Mouse (Mus musculus) stomach, embryonic 16.5 days (tissue): Measurements from ENCODE around the gene Rae1. TPM values are rescaled to one million over a fixed set of nuclear protein-coding genes. Genes with fewer than 3 reads are reported as not detected.
A peak's percentile ranks its signal among the peaks of the same experiment; 100 is the strongest.

Experiments used
- ATAC-seq: fragments of 200-750 bp; cut with Nextera tagmentation; 2 replicates; pipeline ENCODE4 v1.8.0; 2017; ENCODE audit warnings: moderate number of reproducible peaks, moderate TSS enrichment; ENCODE audit not compliant: insufficient read depth, low FRiP score
- H3K27ac ChIP-seq: fragments of 300-500 bp; sonication (generic); 2 replicates; pipeline ENCODE4 v1.5.1; 2014; ENCODE audit warnings: low read length
- H3K27me3 ChIP-seq: fragments of 300-500 bp; sonication (generic); 2 replicates; pipeline ENCODE4 v1.6.1; 2014; ENCODE audit warnings: low read length, control low read depth, mixed read lengths; ENCODE audit not compliant: control insufficient read depth, insufficient read depth
- H3K36me3 ChIP-seq: fragments of 300-500 bp; sonication (generic); 2 replicates; pipeline ENCODE4 v1.6.1; 2014; ENCODE audit warnings: low read length; ENCODE audit not compliant: control insufficient read depth, insufficient read depth
- H3K4me1 ChIP-seq: fragments of 300-500 bp; sonication (generic); 2 replicates; pipeline ENCODE4 v1.6.1; 2014; ENCODE audit warnings: low read length, control low read depth, mixed read lengths; ENCODE audit not compliant: control insufficient read depth, insufficient read depth
- H3K4me2 ChIP-seq: fragments of 300-500 bp; sonication (generic); 2 replicates; pipeline ENCODE4 v1.6.1; 2014; ENCODE audit warnings: low read depth, low read length, mixed read lengths
- H3K4me3 ChIP-seq: fragments of 300-500 bp; sonication (generic); replicated peaks from 2 replicates; pipeline ENCODE4 v1.5.1; 2014; ENCODE audit warnings: mild to moderate bottlenecking, low read length
- H3K9ac ChIP-seq: fragments of 300-500 bp; sonication (generic); 2 replicates; pipeline ENCODE4 v1.6.1; 2014; ENCODE audit warnings: low read length
- H3K9me3 ChIP-seq: fragments of 300-500 bp; sonication (generic); replicated peaks from 2 replicates; pipeline ENCODE4 v1.6.1; 2016; ENCODE audit warnings: low read length, control low read depth; ENCODE audit not compliant: control insufficient read depth
- WGBS: fragments of 180-500 bp; shearing (Covaris S2); extraction: QIAGEN DNeasy Blood & Tissue Kit; methylation state at CpG from one replicate; pipeline ENCODE4 v1.1.7; 2014; 5-methylcytosine and 5-hydroxymethylcytosine counted together
- polyA plus RNA-seq: library from polyadenylated mRNA; unstranded; fragments of >200 nt; fragmentation: Nextera tagmentation; extraction: Ambion mirVana; gene quantifications from 2 replicates; pipeline ENCODE4 v1.2.1, GENCODE M21; 2015

Rae1 gene
- polyA plus RNA-seq, 1 experiment from 2014 or later = 102 TPM

DNA sequence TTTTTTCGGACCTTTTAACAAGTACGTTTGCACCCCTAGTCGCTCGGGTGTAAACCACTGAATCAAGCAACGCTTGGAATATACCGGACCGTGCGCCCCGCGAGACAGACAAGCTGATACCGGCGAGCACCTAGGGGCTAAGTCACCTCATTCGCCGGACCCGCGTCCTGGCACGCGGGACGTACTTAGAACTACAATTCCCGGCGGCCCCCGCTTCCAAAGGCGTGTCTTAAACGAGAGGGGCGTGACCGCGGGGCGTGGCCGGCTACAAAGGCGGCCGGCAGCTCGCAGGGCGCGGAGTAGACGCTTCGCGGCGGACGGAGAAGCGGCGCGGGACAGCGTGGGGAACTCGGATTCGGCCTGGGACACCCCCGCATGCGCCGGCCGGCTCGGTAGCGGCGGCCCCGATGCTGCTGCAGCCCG is 21.7 kb downstream of the Rae1 start:
- Histone ChIP-seq H3K9me3 (no peaks in the 10 kb centered on the region), H3K36me3 (no peaks in the 10 kb centered on the region), H3K9ac (peak overlapping the region; percentile 85), H3K27me3 (no peaks in the 10 kb centered on the region), H3K4me2 (peak overlapping the region; percentile 83), H3K27ac (no peak overlapping the region), H3K4me1 (peaks cover 66% of the 10 kb centered on the region), H3K4me3 (peak overlapping the region; percentile 85)
- peak; percentile 73 for ATAC-seq
- under 1% methylated on average over 54 of the region's 54 CpGs for WGBS

DNA sequence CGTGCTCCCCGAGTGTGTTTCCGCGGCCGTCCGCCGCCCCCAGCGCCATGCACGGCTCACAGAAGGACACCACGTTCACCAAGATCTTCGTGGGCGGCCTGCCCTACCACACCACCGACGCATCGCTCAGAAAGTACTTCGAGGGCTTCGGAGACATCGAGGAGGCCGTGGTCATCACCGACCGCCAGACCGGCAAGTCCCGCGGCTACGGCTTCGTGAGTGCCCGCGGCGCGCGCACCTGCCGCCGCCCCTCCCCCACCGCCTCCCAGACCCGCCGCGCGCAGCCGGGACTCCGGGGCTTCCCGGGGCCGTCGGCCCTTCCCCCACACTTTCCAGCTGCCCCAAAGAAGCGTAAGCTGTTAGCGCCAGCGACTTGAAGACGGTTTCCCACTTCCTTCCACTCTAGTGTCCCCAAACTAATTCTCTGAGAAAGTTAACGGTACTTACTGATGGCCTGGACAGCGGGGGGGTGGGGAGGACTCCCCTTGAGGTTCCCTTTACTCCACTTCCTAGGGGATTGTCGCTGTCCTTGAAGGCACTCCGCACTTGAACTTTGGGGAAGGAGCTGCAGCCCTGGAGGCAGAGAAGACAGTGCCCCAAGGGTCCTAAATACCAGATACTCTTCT is 22.3 kb downstream of the Rae1 start:
- under 1% methylated on average over 51 of the region's 51 CpGs for WGBS
- Histone ChIP-seq H3K27ac (no peak overlapping the region), H3K4me3 (peak overlapping the region; percentile 85), H3K36me3 (no peaks in the 10 kb centered on the region), H3K4me2 (peak overlapping the region; percentile 83), H3K4me1 (peaks cover 71% of the 10 kb centered on the region), H3K9ac (peak overlapping the region; percentile 85), H3K9me3 (no peaks in the 10 kb centered on the region), H3K27me3 (no peaks in the 10 kb centered on the region)
- ATAC-seq = peak; percentile 1; the same call in 1 of the 2 replicates

DNA sequence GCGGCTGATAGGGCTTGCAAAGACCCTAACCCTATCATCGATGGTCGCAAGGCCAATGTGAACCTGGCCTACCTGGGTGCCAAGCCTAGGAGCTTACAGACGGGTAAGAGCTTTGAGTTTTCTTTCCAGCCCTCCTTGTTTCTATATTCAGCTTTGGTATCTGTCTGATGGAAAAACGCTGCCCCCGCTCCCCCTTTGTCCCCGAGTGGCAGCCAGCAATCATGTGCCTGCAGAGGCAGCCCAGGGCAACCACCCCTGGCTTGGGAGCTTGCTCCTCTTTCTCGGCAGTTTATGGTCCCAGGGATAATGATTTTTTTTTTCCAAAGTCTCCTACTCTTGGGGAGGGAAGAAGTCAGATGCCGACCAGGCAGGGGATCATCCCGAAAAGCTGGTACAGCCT is 22.9 kb downstream of the Rae1 start:
- Histone ChIP-seq H3K4me1 (peaks cover 78% of the 10 kb centered on the region), H3K9me3 (no peaks in the 10 kb centered on the region), H3K27me3 (no peaks in the 10 kb centered on the region), H3K27ac (peak overlapping the region; percentile 21; the same call in 1 of the 2 replicates), H3K36me3 (no peaks in the 10 kb centered on the region), H3K4me2 (peak overlapping the region; percentile 83), H3K9ac (peak overlapping the region; percentile 85), H3K4me3 (peak overlapping the region; percentile 85)
- WGBS = 30% methylated on average over 10 of the region's 10 CpGs
- ATAC-seq = no peak

DNA sequence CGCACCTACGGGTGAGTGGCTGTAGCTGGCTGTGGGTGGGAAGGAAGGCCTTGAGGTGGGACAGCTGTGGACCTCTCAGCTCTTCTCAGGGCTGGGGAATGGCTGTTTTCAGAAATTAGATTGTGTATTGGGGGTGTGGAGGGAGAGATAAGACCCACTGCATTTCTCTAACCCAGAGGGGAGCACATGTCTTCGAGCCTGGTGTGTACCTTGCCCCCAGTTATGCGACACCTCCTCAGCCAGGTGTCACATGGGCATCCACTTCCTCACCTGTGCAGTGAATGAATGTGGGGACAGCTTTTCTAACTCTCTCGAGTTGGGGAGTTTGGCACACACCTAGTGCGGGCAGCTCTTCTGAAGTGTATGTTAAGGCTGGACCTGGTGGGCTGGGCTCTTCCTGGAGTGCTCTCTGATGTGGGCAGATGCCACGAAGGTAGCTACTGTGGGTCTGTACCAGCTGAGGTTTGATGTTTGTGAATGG is 23.5 kb downstream of the Rae1 start:
- WGBS = 62% methylated on average over 7 of the region's 7 CpGs
- Histone ChIP-seq H3K36me3 (no peaks in the 10 kb centered on the region), H3K9ac (peak overlapping the region; percentile 85), H3K4me1 (peaks cover 84% of the 10 kb centered on the region), H3K4me2 (peak overlapping the region; percentile 83), H3K27ac (peak overlapping the region; percentile 21), H3K4me3 (peak overlapping the region; percentile 85), H3K27me3 (no peaks in the 10 kb centered on the region), H3K9me3 (no peaks in the 10 kb centered on the region)
- ATAC-seq = no peak

- 69% methylated on average over 4 of the region's 4 CpGs for WGBS
- peak overlapping the region; percentile 85 for H3K4me3 ChIP-seq
- no peaks in the 10 kb centered on the region for H3K27me3 ChIP-seq
- no peaks in the 10 kb centered on the region for H3K36me3 ChIP-seq
- H3K9ac ChIP-seq = peak overlapping the region; percentile 85
- no peak for ATAC-seq
- peak overlapping the region; percentile 83 for H3K4me2 ChIP-seq
- H3K9me3 ChIP-seq = no peaks in the 10 kb centered on the region
- H3K4me1 ChIP-seq = peaks cover 80% of the 10 kb centered on the region
- no peak overlapping the region for H3K27ac ChIP-seq
Observed at GRCm38 (mm10) chr2:173023966-173024365, 24.0 kb downstream of the Rae1 start.

DNA sequence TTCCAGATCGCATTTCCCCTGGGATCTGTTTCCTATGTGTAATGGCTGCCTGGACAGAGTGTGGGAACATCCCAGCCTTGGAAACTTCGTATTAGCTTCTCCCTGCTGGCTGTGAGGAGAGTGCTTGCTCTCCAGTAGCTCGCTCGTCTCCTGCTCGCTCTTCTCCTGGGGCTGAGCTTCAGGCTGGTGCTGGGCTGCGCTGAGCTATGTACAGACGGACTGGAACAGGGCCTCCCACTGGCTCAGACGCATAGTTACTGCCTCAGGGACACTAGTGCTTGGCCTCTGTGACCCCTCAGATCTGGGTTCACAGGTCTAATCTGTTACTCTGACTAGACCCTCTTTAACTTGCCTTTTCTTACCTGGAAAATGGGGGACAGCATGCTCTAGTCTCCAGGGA is 24.5 kb downstream of the Rae1 start:
- Histone ChIP-seq H3K27me3 (no peaks in the 10 kb centered on the region), H3K4me3 (peak overlapping the region; percentile 85; the same call in 1 of the 2 replicates), H3K4me1 (peaks cover 75% of the 10 kb centered on the region), H3K9me3 (no peaks in the 10 kb centered on the region), H3K4me2 (peak overlapping the region; percentile 83), H3K27ac (no peak overlapping the region), H3K36me3 (no peaks in the 10 kb centered on the region), H3K9ac (peak overlapping the region; percentile 85; the same call in 1 of the 2 replicates)
- 72% methylated on average over 8 of the region's 8 CpGs for WGBS
- ATAC-seq = no peak

GRCm38 (mm10) chr2:173024938-173025337 is 25.0 kb downstream of the Rae1 start:
- Histone ChIP-seq H3K4me2 (peak overlapping the region; percentile 83; the same call in 1 of the 2 replicates), H3K9ac (peak overlapping the region; percentile 85; the same call in 1 of the 2 replicates), H3K4me1 (peaks cover 76% of the 10 kb centered on the region), H3K27ac (no peak overlapping the region; the same call in 1 of the 2 replicates), H3K36me3 (no peaks in the 10 kb centered on the region), H3K9me3 (no peaks in the 10 kb centered on the region), H3K4me3 (peak overlapping the region; percentile 85; the same call in 1 of the 2 replicates), H3K27me3 (no peaks in the 10 kb centered on the region)
- WGBS = 33% methylated on average over 4 of the region's 4 CpGs
- ATAC-seq = no peak

GRCm38 (mm10) chr2:173026286-173026685 is 26.4 kb downstream of the Rae1 start:
- WGBS = 66% methylated on average over 5 of the region's 5 CpGs
- Histone ChIP-seq H3K27me3 (no peaks in the 10 kb centered on the region), H3K9ac (peak overlapping the region; percentile 13; the same call in 1 of the 2 replicates), H3K4me1 (peaks cover 79% of the 10 kb centered on the region), H3K27ac (peak overlapping the region; percentile 89), H3K4me2 (peak overlapping the region; percentile 30), H3K9me3 (no peaks in the 10 kb centered on the region), H3K4me3 (no peak overlapping the region), H3K36me3 (no peaks in the 10 kb centered on the region)
- ATAC-seq = no peak

- WGBS = 46% methylated on average over 3 of the region's 3 CpGs
- H3K27ac ChIP-seq = peak overlapping the region; percentile 89
Observed at GRCm38 (mm10) chr2:173026688-173027131, 26.8 kb downstream of the Rae1 start.

More at GRCm38 (mm10) chr2:173026688-173027131, 26.8 kb downstream of the Rae1 start:
- peaks cover 81% of the 10 kb centered on the region for H3K4me1 ChIP-seq
- H3K9me3 ChIP-seq = no peaks in the 10 kb centered on the region
- H3K27me3 ChIP-seq = no peaks in the 10 kb centered on the region
- H3K4me2 ChIP-seq = peak overlapping the region; percentile 30
- no peaks in the 10 kb centered on the region for H3K36me3 ChIP-seq
- H3K4me3 ChIP-seq = no peak overlapping the region
- peak overlapping the region; percentile 34; the same call in 1 of the 2 replicates for H3K9ac ChIP-seq
- peak; percentile 42 for ATAC-seq
